Mouse (Mus musculus) frontal cortex, postnatal 10 days (tissue): Measurements from ENCODE around the gene Kcnk5.

Source experiments
- DNase-seq, 2 experiments: peaks; one replicate each; pipeline ENCODE4 v3.0.0; 2022; ENCODE audit warnings: low spot score in 2 of 2, mixed read lengths in 1 of 2

Gene Kcnk5

GRCm38 (mm10) chr14:20201066-20201683 is 19.6 kb upstream of the Kcnk5 start:
- DNase-seq = no peak

GRCm38 (mm10) chr14:20193103-20193715 is 11.6 kb upstream of the Kcnk5 start:
- DNase-seq = no peak

- DNase-seq = no peak
Observed at GRCm38 (mm10) chr14:20191136-20191735, 9.6 kb upstream of the Kcnk5 start.

- DNase-seq = no peak
Observed at GRCm38 (mm10) chr14:20189751-20190150, 8.1 kb upstream of the Kcnk5 start.

GRCm38 (mm10) chr14:20185426-20185825 is 3.8 kb upstream of the Kcnk5 start:
- no peak for DNase-seq

GRCm38 (mm10) chr14:20183701-20184100 is 2.1 kb upstream of the Kcnk5 start:
- DNase-seq = no peak

- DNase-seq = no peak
Observed at GRCm38 (mm10) chr14:20182596-20182995, 987 bp upstream of the Kcnk5 start.

GRCm38 (mm10) chr14:20180751-20181162 is 852 bp downstream of the Kcnk5 start:
- no peak for DNase-seq

GRCm38 (mm10) chr14:20180304-20180703 is 1.3 kb downstream of the Kcnk5 start:
- DNase-seq = no peak

- no peak for DNase-seq
Observed at GRCm38 (mm10) chr14:20179731-20180280, 1.8 kb downstream of the Kcnk5 start.

GRCm38 (mm10) chr14:20179080-20179479 is 2.5 kb downstream of the Kcnk5 start:
- DNase-seq = no peak

GRCm38 (mm10) chr14:20178593-20178992 is 3.0 kb downstream of the Kcnk5 start:
- no peak for DNase-seq

GRCm38 (mm10) chr14:20177494-20178123 is 4.0 kb downstream of the Kcnk5 start:
- DNase-seq = no peak

GRCm38 (mm10) chr14:20175705-20176104 is 5.9 kb downstream of the Kcnk5 start:
- no peak for DNase-seq

GRCm38 (mm10) chr14:20175114-20175513 is 6.5 kb downstream of the Kcnk5 start:
- DNase-seq = no peak

GRCm38 (mm10) chr14:20174696-20175095 is 6.9 kb downstream of the Kcnk5 start:
- DNase-seq = no peak

GRCm38 (mm10) chr14:20173873-20174490 is 7.6 kb downstream of the Kcnk5 start:
- DNase-seq = no peak

- DNase-seq = no peak
Observed at GRCm38 (mm10) chr14:20172924-20173323, 8.7 kb downstream of the Kcnk5 start.

GRCm38 (mm10) chr14:20172509-20172908 is 9.1 kb downstream of the Kcnk5 start:
- DNase-seq = no peak

GRCm38 (mm10) chr14:20171840-20172239 is 9.8 kb downstream of the Kcnk5 start:
- no peak for DNase-seq

GRCm38 (mm10) chr14:20169251-20169650 is 12.4 kb downstream of the Kcnk5 start:
- DNase-seq = no peak

GRCm38 (mm10) chr14:20168478-20168877 is 13.1 kb downstream of the Kcnk5 start:
- no peak for DNase-seq
